Mouse (Mus musculus) erythroblast, embryonic 14.5 days (primary cell): ENCODE data around the gene Gm13539.
"Not testable (repeated sequence)": the region's sequence is repeated elsewhere in the genome, so short reads cannot be mapped to it uniquely, and the experiment has no call there.

Experiments used
- GATA1 ChIP-seq: IDR thresholded peaks from 2 replicates; pipeline ENCODE4 v1.6.1; 2012; ENCODE audit warnings: low read length, inconsistent platforms, mixed read lengths
- TAL1 ChIP-seq: IDR thresholded peaks from 3 replicates; pipeline ENCODE4 v1.6.1; 2012; ENCODE audit warnings: low read length, inconsistent platforms, mixed read lengths

DNA sequence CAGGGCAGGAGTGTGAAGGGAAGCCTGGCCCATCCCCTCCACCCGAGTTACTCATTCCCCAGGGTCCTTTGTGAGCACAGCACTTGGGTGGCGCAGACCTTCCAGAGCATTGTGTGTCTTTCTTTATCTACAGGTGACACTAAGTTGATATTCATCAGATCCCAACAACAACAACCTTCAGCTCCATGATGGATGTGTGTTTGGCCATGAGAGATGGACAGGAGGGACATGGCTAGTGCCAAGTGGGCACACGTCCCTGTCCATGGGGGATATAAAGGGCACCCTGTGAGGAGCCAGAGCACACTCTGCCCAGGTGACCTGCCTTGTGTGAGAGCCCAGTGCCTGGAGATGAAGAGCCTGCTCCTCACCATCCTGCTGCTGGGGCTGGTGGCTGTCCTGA is 45.3 kb upstream of the Gm13539 start, which contains the start of gene Obp2b:
- TF ChIP-seq GATA1, TAL1: not testable (repeated sequence)
